Mouse (Mus musculus): ENCODE measurements around the gene Kcnv2.

DNA sequence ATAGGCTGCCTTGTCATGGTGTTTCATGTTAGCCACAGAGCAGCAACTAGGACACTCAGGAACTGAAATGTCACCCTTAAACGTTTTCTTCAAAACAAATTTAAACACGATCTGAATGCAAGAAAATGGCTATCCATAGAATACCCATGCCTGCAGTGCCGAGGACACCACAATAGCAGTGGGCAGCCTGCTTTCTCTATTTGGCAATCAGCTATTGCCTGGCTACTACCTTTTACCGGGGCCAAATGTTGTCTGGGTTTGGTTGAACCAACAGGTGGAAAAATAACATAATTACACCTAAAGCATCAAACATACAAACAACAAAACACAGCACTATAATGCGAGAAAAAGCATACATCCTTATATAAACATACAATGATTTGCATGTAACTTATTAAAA, 60.9 kb downstream of the Kcnv2 start:
- TF ChIP-seq POLR2A (IDR thresholded peaks at IDR 0.05; ENCODE audit: extremely low read depth, insufficient read depth, low read length) (no peak), CTCF (IDR thresholded peaks at IDR 0.05; ENCODE audit: extremely low read depth, insufficient read depth, low read length) (no peak)
